Mouse (Mus musculus) kidney, adult 11 months (tissue): ENCODE measurements around the gene 1700020L24Rik.

Experiments
- DNase-seq: peaks from one replicate; pipeline ENCODE4 v3.0.0; 2022

Gene 1700020L24Rik

GRCm38 (mm10) chr11:83437377-83437776 lies at the start of gene 1700020L24Rik:
Gene 1700020L24Rik (plus strand): TSS chr11:83437677.
- DNase-seq, result no peak

DNA sequence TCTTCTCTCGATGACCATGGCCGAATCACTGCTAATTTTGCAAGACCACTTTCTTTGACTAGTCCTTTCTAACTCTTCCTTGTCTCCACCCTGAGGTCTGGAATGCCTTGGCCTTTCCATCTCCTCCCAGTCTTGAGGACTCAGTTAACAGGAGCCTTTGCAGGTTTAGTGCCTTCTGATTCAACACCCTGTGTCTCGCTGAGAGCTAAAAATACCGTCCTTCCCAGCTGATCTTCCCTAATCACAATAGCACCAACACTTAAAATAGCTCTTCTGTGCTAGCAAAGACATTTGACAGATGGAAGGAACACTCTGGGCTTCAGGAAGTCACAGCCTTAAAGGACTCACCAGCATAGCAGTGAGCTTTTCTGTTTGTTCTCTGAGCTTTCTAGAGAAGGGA lies 44.4 kb upstream of the 1700020L24Rik start:
- DNase-seq, result no peak

DNA sequence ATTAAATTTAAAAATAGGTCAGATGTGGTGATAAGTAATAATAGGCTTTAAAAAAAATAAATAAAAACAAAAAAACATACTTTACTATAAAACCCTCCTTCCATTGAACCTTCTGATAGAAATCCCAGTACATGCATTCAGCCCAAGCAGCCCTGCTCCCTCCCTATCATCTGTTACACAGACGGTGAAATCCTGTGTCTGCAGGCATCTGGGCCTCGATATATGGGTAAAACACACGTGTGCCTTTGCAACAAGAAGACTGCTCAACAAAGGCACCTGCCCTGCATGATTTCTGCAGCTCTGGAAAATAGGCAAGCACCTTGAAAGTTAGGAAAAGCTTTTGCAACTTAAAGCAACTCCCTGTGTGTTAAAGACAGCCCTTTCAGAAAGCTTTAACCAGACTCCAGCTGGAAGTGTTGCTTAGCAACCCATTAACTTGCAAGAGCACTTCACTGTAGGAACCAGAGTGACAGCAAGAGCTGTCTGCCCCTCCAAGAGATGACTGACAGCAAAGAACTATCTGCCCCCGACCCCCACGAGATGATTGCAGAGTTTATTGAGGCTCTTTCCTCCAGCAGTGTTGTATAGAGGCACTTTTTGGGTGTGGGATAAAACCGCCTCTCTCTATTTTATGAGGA lies 42.6 kb upstream of the 1700020L24Rik start:
- no peak for DNase-seq

DNA sequence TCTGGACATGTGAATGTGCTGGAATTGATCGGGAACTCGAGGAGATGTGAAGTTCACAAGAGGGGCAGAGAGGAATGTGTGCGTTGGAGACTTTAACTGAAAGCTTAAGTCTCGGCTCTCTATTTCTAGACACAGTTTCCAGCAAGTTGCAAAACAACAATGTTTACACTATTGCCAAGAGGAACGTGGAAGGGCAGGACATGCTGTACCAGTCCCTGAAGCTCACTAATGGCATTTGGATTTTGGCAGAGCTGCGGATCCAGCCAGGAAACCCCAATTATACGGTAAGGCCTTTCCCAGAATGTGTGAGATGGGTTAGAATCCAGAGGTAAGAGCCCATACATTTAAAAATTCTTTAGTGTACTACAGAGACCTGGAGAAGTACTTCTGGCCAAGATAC lies 39.9 kb upstream of the 1700020L24Rik start:
- DNase-seq, result no peak

DNA sequence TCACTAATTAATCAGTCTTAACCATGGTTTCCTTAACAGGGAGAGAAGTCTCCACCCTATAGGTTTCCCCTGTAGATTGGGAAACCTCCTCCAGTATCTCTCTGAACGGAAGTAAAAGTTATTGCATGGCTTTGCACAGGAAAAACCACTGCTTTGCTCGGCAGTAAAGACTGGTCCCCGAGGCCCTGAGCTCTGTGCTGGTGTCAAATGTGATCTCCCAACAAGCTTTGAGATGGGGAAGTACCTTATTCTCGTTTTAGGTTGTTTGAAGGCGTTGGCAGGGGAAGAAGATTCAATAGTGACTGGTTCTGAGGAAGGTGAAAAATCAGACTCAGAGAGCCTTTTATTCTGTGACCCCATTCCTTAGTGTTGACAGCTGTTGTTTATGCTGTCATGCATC lies 38.8 kb upstream of the 1700020L24Rik start:
- DNase-seq, result no peak

GRCm38 (mm10) chr11:83403787-83404186 lies 33.7 kb upstream of the 1700020L24Rik start:
- DNase-seq, result no peak

GRCm38 (mm10) chr11:83406391-83406790 lies 31.1 kb upstream of the 1700020L24Rik start:
- no peak for DNase-seq

DNA sequence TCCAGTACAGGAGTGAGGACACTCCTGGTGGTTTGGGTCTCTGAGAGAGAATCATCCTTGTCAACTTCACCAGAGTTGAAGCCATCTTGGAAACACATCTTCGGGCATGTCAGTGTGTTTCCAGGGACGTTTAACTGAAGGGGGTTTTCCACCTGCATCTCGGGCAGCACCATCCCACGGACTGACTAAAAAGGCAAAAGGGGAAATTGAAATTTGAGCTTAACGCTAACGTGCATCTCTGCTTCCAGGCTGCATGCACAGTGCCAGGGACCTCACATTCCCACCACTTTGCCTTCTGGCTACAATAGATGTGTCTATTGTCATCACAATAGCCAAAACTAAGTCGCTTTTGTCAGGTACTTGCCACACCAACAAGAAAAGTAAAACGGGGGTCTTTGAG lies 29.2 kb upstream of the 1700020L24Rik start:
- DNase-seq, result no peak

DNA sequence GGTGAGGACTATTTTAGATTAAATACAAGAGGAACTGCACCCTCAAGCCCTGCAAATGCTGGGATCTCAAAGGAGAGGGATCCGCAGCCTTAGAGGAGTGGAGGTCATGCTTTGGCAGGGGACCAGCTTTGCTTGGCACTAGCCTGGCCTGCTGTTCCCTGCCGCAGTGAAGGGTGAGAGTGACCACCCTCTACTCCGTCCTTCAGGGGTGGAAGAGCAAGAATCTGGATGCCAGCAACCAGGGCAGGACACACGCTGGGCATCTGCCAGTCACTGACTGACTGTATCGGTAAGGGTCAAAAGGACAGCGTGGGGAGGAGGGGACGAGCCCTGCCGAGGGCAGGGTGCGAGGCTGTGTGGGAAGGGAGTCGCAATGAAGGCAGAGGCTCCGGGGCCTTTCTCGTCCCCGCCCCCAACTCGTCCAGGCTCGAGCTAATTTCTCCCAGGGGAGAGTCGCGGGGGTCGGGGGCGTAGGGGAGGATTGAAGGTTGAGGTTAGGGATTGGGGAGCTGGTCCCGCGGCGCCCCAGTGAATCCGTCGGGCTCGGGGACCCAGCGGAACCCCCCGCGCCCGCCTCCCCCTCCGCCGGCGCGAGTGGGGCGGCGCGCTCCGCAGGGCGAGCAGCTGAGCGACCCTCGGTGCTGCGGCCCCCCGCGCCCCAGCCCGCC lies 28.3 kb upstream of the 1700020L24Rik start, which contains the start of gene Rasl10b:
Gene Rasl10b, plus strand, starts transcription at position 51 of the 668 bp plus-strand sequence.
- DNase-seq, result peak; percentile 58

GRCm38 (mm10) chr11:83409792-83410291 lies 27.6 kb upstream of the 1700020L24Rik start:
- no peak for DNase-seq

GRCm38 (mm10) chr11:83410510-83410909 lies 27.0 kb upstream of the 1700020L24Rik start:
- DNase-seq, result no peak

DNA sequence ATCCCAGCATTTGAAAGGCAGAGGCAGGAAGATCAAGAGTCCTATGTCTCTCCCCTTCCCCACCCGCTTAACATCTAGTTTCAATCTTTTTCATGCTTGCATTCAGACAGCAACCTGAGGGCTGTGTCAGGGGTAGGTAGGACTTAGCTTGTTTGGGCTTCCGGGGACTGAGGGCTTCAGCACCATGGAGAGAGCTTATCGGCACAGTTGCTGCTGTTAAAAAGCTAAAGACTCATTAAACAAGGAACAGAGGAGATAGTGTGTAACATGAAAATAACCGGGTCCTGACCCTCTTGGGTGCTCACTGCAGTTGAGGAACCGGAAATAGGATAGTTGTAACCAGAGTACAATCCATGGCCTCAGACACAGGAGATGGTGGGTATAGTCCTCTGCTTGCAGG lies 20.4 kb upstream of the 1700020L24Rik start:
- DNase-seq, result peak; percentile 45

DNA sequence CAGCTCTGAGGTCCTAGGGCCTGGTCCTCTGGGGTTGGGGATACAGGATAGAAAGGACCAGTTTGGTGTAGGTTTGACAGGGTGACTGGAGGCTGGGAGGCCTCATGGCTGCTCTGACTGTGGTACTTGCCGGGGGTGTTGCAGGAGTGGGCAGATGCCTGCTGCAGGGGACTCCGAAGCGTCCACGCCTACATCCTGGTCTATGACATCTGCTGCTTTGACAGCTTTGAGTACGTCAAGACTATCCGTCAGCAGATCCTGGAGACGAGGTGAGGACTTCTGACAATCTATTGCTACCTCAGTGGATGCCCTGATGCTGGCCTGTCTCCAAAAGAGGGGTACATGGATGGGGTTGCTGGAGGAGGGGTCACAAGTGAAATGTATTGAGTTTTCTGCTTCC lies 19.8 kb upstream of the 1700020L24Rik start:
- DNase-seq, result no peak

GRCm38 (mm10) chr11:83418566-83418965 lies 18.9 kb upstream of the 1700020L24Rik start:
- DNase-seq, result no peak

DNA sequence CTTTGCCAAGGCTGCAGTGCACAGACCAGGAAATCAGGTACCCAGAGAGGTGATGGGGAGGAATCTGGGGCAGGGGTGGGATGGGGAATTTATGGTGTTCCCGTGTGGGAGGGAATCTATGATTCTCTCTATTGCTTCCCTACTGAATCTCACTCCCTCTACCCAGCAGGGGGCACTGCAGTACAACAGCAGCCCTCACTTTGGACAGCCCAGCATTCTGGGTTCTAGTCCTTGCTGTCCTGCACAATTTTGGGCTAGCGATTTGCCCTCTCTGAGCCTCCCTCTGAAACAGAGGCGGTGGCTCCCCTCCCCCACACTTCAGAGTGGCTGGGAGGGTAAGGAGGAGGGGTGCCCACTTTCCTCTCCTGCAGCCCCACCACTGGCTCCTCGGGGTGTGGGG lies 17.1 kb upstream of the 1700020L24Rik start:
- no peak for DNase-seq

- DNase-seq, result peak; percentile 26
Measured at GRCm38 (mm10) chr11:83421305-83421704, 16.2 kb upstream of the 1700020L24Rik start.

GRCm38 (mm10) chr11:83424681-83425080 lies 12.8 kb upstream of the 1700020L24Rik start:
- DNase-seq, result peak; percentile 39

GRCm38 (mm10) chr11:83426964-83427363 lies 10.5 kb upstream of the 1700020L24Rik start:
- no peak for DNase-seq

DNA sequence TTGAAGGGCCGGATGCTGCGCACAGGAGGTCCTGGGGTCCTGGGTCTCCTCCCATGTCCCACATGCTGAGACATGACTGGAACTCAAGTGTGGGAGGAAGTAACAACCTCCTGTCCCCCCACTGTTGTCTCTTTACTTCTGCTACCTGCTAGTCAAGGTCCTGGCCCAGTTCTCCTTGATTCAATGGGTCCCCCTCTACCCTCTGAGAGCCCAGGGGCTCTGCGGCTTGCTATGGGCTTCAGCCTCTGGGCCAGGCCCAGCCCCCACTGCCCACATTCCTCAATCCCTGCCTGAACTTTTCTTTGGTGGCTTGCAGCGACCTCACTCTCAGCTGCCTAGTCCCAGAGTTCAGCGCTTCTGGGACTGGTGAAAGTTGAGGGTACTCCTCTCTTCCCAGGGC lies 8.1 kb upstream of the 1700020L24Rik start, which contains the start of gene Gas2l2:
Gene Gas2l2, minus strand, starts transcription at position 101 of the 400 bp plus-strand sequence.
- DNase-seq, result no peak

DNA sequence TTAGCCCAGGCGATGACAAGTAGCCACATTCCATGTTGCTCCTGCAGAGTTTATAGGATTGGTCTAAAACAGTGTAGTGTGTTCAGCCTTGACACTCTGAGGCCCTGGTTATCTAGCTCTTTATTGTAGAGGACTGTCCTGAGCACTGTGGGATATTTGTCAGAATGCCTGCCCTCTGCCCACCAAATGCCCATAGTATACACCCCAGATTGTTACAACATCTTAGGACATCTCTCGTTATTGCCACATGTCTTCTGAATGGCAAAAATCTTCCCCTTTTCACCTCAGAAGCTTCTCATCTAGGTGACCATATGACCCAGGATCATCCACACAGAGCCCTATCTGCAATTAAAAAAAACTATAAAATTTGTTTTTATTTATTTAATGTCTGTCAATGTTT lies 4.9 kb upstream of the 1700020L24Rik start:
- no peak for DNase-seq

- no peak for DNase-seq
Measured at GRCm38 (mm10) chr11:83439426-83440060, 2.1 kb downstream of the 1700020L24Rik start.

GRCm38 (mm10) chr11:83440081-83441064 lies 2.9 kb downstream of the 1700020L24Rik start:
- peak; percentile 78 for DNase-seq
